Mouse (Mus musculus): ENCODE measurements at regions not wholly inside any gene's neighbourhood (a gene's known extent, or its start where the extent isn't known, plus 50 kb on each side); places are given as distances from the start of the nearest gene placed in this dataset.

DNA sequence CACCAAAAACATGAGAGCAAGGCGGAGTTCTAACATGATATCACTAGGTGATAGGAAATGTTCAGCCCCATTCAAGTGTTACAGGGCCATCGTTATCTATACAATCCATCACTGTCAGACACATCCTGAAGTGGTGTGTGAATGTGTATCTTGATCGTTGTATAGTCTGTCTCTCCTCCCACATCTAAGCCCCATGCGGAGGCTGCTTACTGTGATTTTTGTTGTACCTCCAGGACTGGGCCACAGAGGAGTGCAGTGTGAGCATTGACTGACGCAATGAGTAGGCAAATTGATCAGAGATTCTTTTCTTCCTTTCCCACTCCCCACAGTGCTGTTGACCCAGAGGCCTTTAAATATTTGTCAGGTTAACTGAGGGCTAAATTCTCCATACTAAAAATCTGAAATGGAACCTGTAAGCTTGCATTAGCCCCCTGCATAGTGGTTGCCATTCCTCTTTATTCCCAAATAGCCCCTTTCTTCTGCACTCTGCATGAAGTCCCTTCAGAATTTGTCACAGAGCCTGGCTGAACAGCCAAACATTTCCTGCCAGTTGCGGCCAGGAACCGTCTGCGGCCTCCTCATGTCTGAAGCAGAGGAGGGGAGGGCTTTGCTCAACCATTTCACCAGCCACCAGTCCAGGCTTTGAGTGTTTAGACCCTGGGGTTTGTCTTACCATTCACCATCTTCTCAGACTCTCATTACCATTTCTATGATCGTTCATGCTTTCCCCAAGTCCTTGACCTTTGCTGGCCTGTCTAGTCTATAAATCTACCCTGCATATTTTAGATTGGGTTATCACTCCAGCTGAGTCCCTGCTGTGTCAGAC, 119.3 kb downstream of the Ttc8 start:
- peak; percentile 73 for DNase-seq (ENCODE audit: low read depth)
- TF ChIP-seq POLR2A (IDR thresholded peaks at IDR 0.05; ENCODE audit: borderline replicate concordance, extremely low read depth, insufficient read depth, insufficient read length, poor library complexity, severe bottlenecking) (no peak), CTCF (IDR thresholded peaks at IDR 0.05; ENCODE audit: borderline replicate concordance, extremely low read depth, insufficient read depth, insufficient read length) (no peak)

DNA sequence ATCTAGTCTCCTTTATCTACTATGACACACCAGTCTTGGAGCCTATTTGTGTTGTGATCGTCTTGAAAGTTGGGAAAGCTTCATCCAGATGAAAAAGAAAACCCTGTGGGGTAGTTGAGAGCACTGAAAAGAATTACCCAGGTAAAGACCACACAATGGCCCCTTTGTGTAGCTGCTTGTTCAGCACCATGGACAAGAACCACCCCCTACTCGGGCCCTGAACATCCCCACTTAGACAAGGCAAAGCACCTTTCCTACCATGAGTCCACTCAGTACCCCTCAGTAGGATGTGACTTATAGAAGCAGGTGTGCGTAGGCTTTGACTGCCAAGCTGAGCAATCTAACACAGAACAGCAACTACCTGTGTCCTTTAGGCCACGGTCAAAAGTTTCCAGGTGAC, 121.2 kb downstream of the Ttc8 start:
- TF ChIP-seq POLR2A (IDR thresholded peaks at IDR 0.05; ENCODE audit: borderline replicate concordance, extremely low read depth, insufficient read depth, insufficient read length, poor library complexity, severe bottlenecking) (no peak), CTCF (IDR thresholded peaks at IDR 0.05; ENCODE audit: borderline replicate concordance, extremely low read depth, insufficient read depth, insufficient read length) (no peak)
- no peak for DNase-seq (ENCODE audit: low read depth)

DNA sequence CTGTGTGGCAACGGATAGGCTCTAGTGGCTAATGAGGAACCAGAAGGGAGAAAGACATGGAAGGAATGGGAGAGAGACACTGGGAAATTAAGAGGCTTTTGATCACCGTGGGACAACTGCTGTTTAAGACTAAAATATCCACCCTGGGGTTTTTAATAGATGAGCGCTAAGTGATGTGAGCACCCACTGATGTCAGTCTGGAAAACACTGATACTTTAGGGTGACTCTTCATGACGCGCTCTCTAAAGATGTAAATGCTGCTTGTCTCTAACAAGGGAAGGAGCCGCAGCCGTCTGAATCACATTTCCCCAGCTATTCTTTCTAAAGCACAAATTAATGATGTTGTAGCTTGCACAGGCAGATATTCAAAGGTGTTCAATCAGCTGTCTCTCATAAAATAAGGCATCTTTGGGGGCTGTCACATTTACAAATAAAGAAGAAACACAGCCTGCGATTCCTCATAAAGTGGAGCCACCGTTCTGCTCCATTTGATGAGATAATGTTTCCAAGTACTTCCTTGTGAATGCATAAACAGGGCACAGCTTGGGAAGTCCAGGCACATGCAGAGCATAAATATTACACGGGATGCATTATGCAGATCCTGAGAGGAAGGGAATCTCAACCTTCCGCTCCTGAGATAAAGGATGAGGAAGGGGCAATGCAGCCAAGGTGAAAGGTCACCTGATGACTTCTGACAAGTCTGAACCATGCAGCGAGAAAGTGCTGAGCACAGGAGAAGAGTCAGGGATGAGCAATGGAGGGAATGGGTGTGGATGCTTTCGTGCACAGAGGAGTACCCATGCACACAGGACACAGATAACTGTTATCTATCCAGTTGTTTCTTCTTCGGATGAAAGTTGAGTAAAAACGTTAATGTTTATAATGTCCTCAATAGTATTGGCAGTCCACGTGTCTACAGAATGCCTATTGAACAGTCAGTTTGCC, 122.8 kb downstream of the Ttc8 start:
- peak; percentile 62 for DNase-seq (ENCODE audit: low read depth)
- TF ChIP-seq CTCF (IDR thresholded peaks at IDR 0.05; ENCODE audit: borderline replicate concordance, extremely low read depth, insufficient read depth, insufficient read length) (no peak), POLR2A (IDR thresholded peaks at IDR 0.05; ENCODE audit: borderline replicate concordance, extremely low read depth, insufficient read depth, insufficient read length, poor library complexity, severe bottlenecking) (no peak)

DNA sequence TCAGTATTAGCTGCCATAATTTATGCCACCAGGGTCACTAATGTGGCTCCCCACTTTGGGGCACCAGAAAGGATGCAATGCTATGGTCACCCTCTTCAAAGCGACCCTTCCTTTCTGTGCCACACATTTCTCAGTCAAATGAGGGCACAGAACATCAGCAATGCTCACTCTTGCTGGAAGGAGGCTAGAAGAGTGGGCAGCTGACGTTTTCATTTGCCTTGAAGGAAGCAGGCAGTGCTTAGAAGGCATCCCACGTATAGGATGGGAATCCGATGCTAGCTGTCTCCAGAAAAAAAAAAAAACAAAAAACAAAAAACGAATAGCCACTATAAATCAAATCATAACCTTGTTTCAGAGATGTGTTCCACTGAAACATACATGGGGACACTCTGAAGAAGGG, 124.1 kb downstream of the Ttc8 start:
- DNase-seq (ENCODE audit: low read depth), result no peak
- no peak for TF ChIP-seq POLR2A (IDR thresholded peaks at IDR 0.05; ENCODE audit: borderline replicate concordance, extremely low read depth, insufficient read depth, insufficient read length, poor library complexity, severe bottlenecking)
- no peak for TF ChIP-seq CTCF (IDR thresholded peaks at IDR 0.05; ENCODE audit: borderline replicate concordance, extremely low read depth, insufficient read depth, insufficient read length)

DNA sequence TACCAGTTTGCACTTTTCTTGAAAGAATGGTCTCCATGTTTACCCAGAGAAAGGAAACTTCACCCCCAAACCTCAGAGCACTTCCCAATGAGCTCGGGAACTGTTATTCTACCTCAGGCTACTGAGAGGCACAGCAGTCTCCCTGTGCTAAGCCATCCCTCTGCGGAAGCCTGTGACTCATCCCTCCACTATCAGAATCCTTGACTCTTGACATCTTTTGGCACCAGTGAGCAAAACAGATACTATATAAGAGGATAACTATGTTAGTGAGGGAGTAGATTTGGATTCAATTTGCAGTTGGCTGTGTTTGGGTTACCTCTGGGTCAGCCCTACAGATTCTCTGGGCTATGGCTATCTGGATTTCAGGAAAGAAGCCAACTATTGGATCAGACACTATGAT, 130.1 kb downstream of the Ttc8 start:
- no peak for TF ChIP-seq CTCF (IDR thresholded peaks at IDR 0.05; ENCODE audit: borderline replicate concordance, extremely low read depth, insufficient read depth, insufficient read length)
- DNase-seq (ENCODE audit: low read depth), result no peak

DNA sequence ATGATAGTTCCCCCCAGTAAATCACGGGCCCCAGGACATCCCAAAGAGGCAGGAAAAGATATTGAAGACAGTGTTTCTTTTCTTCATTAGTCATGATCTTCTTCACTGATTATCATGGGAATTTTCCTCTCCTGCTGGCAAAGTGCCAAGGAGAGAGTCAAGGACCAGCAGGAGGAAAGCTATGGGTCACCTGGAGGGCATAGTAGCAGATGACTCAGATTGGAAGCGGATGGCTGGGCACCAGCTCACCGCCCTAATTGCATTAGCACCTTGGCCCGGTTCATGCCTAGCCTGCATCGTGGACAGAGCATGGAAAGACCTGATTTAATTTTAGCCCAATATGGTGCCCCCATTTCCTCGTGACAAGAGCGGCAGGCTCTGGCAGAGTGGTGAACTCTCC, 132.2 kb downstream of the Ttc8 start:
- no peak for DNase-seq (ENCODE audit: low read depth)
- no peak for TF ChIP-seq CTCF (IDR thresholded peaks at IDR 0.05; ENCODE audit: borderline replicate concordance, extremely low read depth, insufficient read depth, insufficient read length)
- TF ChIP-seq POLR2A (IDR thresholded peaks at IDR 0.05; ENCODE audit: borderline replicate concordance, extremely low read depth, insufficient read depth, insufficient read length, poor library complexity, severe bottlenecking), result no peak

DNA sequence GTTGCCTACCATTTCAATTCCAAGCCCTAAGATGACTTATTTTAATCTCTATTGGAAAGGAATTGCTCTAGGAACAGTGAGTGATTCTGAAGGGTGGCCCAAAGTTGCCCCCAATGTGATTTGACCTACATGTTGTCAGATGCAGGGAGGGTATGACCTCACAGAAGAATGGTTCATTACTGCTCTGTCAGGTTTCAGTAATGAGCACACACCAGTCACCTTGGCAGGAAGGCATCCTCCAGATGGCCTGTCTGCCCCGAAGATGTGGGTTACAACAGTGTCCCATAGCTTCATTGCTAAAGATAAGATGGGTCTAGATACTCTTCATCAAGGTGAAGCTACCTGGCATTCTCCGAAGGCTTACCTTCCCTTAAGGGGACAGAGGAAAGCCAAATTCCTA, 137.1 kb downstream of the Ttc8 start:
- no peak for DNase-seq (ENCODE audit: low read depth)
- TF ChIP-seq POLR2A (IDR thresholded peaks at IDR 0.05; ENCODE audit: borderline replicate concordance, extremely low read depth, insufficient read depth, insufficient read length, poor library complexity, severe bottlenecking) (no peak), CTCF (IDR thresholded peaks at IDR 0.05; ENCODE audit: borderline replicate concordance, extremely low read depth, insufficient read depth, insufficient read length) (no peak)

DNA sequence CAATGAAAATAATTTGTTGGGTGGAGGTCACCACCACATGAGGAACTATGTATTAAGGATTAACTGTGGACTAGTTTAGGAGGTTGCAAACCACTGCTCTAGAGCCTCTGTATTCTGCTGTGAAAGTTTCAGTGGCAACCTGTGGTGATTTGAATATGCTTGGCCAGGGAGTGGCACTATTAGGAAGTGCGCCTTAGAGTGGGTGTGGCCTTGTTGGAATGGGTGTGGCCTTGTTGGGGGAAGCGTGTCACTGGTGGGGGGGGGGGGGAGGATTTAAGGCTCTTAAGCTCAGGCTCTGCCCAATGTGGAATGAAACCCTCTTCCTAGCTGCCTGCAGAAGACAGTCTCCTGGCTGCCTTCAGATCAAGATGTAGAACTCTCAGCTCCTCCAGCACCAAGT, 138.5 kb downstream of the Ttc8 start:
- TF ChIP-seq POLR2A (IDR thresholded peaks at IDR 0.05; ENCODE audit: borderline replicate concordance, extremely low read depth, insufficient read depth, insufficient read length, poor library complexity, severe bottlenecking) (no peak), CTCF (IDR thresholded peaks at IDR 0.05; ENCODE audit: borderline replicate concordance, extremely low read depth, insufficient read depth, insufficient read length) (no peak)
- no peak for DNase-seq (ENCODE audit: low read depth)

DNA sequence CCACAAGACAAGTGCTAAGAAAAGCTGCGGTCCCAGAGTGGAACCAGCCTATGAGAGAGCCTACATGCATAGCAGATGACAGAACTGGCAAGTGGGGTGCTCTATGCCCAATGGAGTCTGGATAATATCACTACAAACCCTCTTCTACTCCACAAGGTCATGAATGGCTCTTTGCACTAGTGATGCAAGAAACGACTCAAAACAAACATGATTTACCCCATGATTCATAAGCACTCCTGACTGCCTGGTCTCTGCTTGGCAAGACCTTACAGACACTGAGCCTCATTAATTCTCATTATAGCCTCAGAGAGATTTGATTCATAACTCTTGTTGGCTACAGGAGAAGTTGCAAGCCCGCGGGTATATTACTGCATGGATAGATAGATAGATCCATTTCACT, 139.1 kb downstream of the Ttc8 start:
- no peak for DNase-seq (ENCODE audit: low read depth)
- TF ChIP-seq POLR2A (IDR thresholded peaks at IDR 0.05; ENCODE audit: borderline replicate concordance, extremely low read depth, insufficient read depth, insufficient read length, poor library complexity, severe bottlenecking) (no peak), CTCF (IDR thresholded peaks at IDR 0.05; ENCODE audit: borderline replicate concordance, extremely low read depth, insufficient read depth, insufficient read length) (no peak)

DNA sequence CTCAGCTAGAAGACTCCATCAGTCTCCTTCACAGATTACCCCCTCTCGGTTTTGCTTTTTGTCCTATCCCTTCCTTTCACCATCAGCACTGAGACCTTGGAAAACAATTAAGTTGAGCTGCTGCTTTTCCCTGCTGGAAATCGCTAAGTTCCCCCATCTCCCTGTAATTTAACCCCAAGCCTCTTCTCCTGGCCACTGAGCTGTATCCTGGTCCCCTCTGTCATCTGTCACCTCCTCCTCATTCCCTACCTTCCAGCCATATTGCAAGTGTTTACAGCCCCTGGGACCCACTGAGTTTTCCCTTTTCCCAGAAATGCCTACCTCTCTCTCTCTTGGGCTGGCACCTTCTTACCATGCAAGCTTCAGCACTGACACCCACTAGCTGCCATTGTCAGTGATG, 140.3 kb downstream of the Ttc8 start:
- TF ChIP-seq POLR2A (IDR thresholded peaks at IDR 0.05; ENCODE audit: borderline replicate concordance, extremely low read depth, insufficient read depth, insufficient read length, poor library complexity, severe bottlenecking), result no peak
- TF ChIP-seq CTCF (IDR thresholded peaks at IDR 0.05; ENCODE audit: borderline replicate concordance, extremely low read depth, insufficient read depth, insufficient read length), result no peak
- DNase-seq (ENCODE audit: low read depth), result no peak

DNA sequence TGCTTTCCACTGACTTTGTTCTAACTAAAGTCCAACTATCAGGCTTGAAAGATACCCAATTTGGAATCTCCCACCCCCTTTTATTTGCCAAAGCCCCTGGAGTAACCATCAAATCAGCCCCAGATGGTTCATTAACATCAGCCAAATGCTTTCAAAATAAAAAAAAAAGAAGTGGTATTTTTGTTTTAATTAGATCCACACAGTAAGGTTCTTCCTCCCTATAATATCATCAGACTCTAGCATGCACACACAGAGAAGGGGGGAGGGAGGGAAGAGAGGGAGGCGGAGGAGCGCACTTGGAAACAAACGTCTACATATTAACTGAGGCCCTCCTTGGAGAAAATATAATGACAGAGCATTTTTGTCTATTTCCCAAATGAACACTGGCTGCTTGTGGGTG, 143.1 kb downstream of the Ttc8 start:
- peak; percentile 74 for DNase-seq (ENCODE audit: low read depth)
- TF ChIP-seq POLR2A (IDR thresholded peaks at IDR 0.05; ENCODE audit: borderline replicate concordance, extremely low read depth, insufficient read depth, insufficient read length, poor library complexity, severe bottlenecking) (no peak), CTCF (IDR thresholded peaks at IDR 0.05; ENCODE audit: borderline replicate concordance, extremely low read depth, insufficient read depth, insufficient read length) (no peak)
